Mouse (Mus musculus): ENCODE results near the gene Gata1. TPM values are rescaled to one million over a fixed set of nuclear protein-coding genes. Genes with fewer than 3 reads are reported as not detected.
"Not testable (repeated sequence)": the region's sequence is repeated elsewhere in the genome, so short reads cannot be mapped to it uniquely, and the experiment has no call there.

The Gata1 gene
- total and polyA plus RNA-seq, 3 experiments, result 128 to 496 (median 385) TPM

GRCm38 (mm10) chrX:7919601-7920383, 58.1 kb downstream of the Gata1 start, which contains the start of gene Pcsk1n:
Gene Pcsk1n (plus strand): TSS chrX:7919822.
- no peaks in the 10 kb centered on the region; a peak in 3 of 4 replicates for H3K27me3 ChIP-seq (ENCODE audit: control insufficient read depth in 1 of 2, insufficient read depth in 2 of 2, low read length in 2 of 2)
- H3K36me3 ChIP-seq (ENCODE audit: control insufficient read depth in 1 of 2, insufficient read depth in 2 of 2, low read length in 2 of 2), result peaks cover 0 to 2% of the 10 kb centered on the region in 2 experiments; a peak in 1 of 4 replicates
- H3K4me1 ChIP-seq (ENCODE audit: control insufficient read depth in 1 of 2, insufficient read depth in 2 of 2, low read length in 2 of 2), result no peaks in the 10 kb centered on the region
- TF ChIP-seq HCFC1 (IDR thresholded peaks at IDR 0.05; ENCODE audit: low read depth, low read length) (no peak), TBP (IDR thresholded peaks at IDR 0.05; ENCODE audit: low read depth, low read length) (no peak), JUND (IDR thresholded peaks at IDR 0.05; ENCODE audit: low read depth, low read length) (no peak), RCOR1 (IDR thresholded peaks at IDR 0.05; ENCODE audit: low read depth, low read length) (no peak), ELF1 (IDR thresholded peaks at IDR 0.05; ENCODE audit: low read depth, low read length) (no peak), RAD21 (IDR thresholded peaks at IDR 0.05; ENCODE audit: low read depth, low read length) (no peak), USF1 (IDR thresholded peaks at IDR 0.05; ENCODE audit: low read depth, low read length) (no peak), NRF1 (IDR thresholded peaks at IDR 0.05; ENCODE audit: insufficient read depth, low read depth, low read length, poor library complexity, severe bottlenecking) (no peak), ZNF384 (IDR thresholded peaks at IDR 0.05; ENCODE audit: low read depth, low read length) (no peak), E2F4 (IDR thresholded peaks at IDR 0.05; ENCODE audit: borderline replicate concordance, low read depth, low read length) (no peak), SIN3A (IDR thresholded peaks at IDR 0.05; ENCODE audit: low read length) (no peak), SMC3 (IDR thresholded peaks at IDR 0.05; ENCODE audit: low read depth, low read length) (no peak), MAX (IDR thresholded peaks at IDR 0.05; ENCODE audit: low read length) (no peak), NELFE (IDR thresholded peaks at IDR 0.05; ENCODE audit: low read depth, low read length) (no peak)
- no peak within 1 kb of the TSS for H3K4me3 ChIP-seq (ENCODE audit: control insufficient read depth in 1 of 2, insufficient read depth in 1 of 2, low read depth in 2 of 2, low read length in 2 of 2)
- H3K9me3 ChIP-seq (replicated peaks; ENCODE audit: insufficient read depth, low read length), result no peaks in the 10 kb centered on the region
- H3K27ac ChIP-seq (ENCODE audit: control insufficient read depth, low read depth, low read length), result no peak within 1 kb of the TSS
- H3K9ac ChIP-seq (ENCODE audit: control insufficient read depth, low read depth, low read length, poor library complexity, severe bottlenecking), result no peak within 1 kb of the TSS
- DNase-seq (ENCODE audit: low read depth, low spot score), result no peak
- no peaks in the 10 kb centered on the region for H3K79me2 ChIP-seq (ENCODE audit: control insufficient read depth, insufficient read depth, low read length, poor library complexity)

GRCm38 (mm10) chrX:7917960-7918359, 59.9 kb downstream of the Gata1 start:
- not testable (repeated sequence) for H3K27ac ChIP-seq (ENCODE audit: control insufficient read depth, low read depth, low read length); H3K9ac ChIP-seq (ENCODE audit: control insufficient read depth, low read depth, low read length, poor library complexity, severe bottlenecking); H3K27me3 ChIP-seq (ENCODE audit: control insufficient read depth in 1 of 2, insufficient read depth in 2 of 2, low read length in 2 of 2); H3K4me3 ChIP-seq (ENCODE audit: control insufficient read depth in 1 of 2, insufficient read depth in 1 of 2, low read depth in 2 of 2, low read length in 2 of 2); H3K9me3 ChIP-seq (replicated peaks; ENCODE audit: insufficient read depth, low read length); H3K4me1 ChIP-seq (ENCODE audit: control insufficient read depth in 1 of 2, insufficient read depth in 2 of 2, low read length in 2 of 2); H3K79me2 ChIP-seq (ENCODE audit: control insufficient read depth, insufficient read depth, low read length, poor library complexity); H3K36me3 ChIP-seq (ENCODE audit: control insufficient read depth in 1 of 2, insufficient read depth in 2 of 2, low read length in 2 of 2)
- peak; percentile 52 for DNase-seq (ENCODE audit: low read depth, low spot score)
- TF ChIP-seq CTCF (IDR thresholded peaks at IDR 0.05 in 2 of 3, conservative IDR thresholded peaks at IDR 0.05 in 1 of 3; ENCODE audit: control insufficient read depth in 1 of 3, insufficient read depth in 1 of 3, low read depth in 2 of 3, low read length in 3 of 3, poor library complexity in 1 of 3, severe bottlenecking in 1 of 3) (peak; percentile 48 to 78 (median 60)), RAD21 (IDR thresholded peaks at IDR 0.05; ENCODE audit: low read depth, low read length) (peak; percentile 62), HCFC1 (IDR thresholded peaks at IDR 0.05; ENCODE audit: low read depth, low read length) (0 out of 2 replicates have a peak, but pooled peaks have one; percentile 18), ZC3H11A (IDR thresholded peaks at IDR 0.05; ENCODE audit: low read depth, low read length) (peak; percentile 80), SMC3 (IDR thresholded peaks at IDR 0.05; ENCODE audit: low read depth, low read length) (peak; percentile 87), MYC (IDR thresholded peaks at IDR 0.05; ENCODE audit: low read depth, low read length) (peak; percentile 76; the same call in 1 of the 2 replicates), MAX (IDR thresholded peaks at IDR 0.05; ENCODE audit: low read length) (0 out of 2 replicates have a peak, but pooled peaks have one; percentile 36)

Data from MEL (cell line).